In genomic region chr15:102696899-102697298, GRCm38 (mm10) we compare ENCODE assay signal across 25 mouse cellular contexts. TPM values are rescaled to one million over a fixed set of nuclear protein-coding genes. Genes with fewer than 3 reads are reported as not detected.
DNase-seq lines count a peak whose midpoint lies in the region; ATAC-seq and TF ChIP-seq lines count a peak whose summit lies in the region.
"Had no signal": no experiment of that assay in that cellular context is flagged by ENCODE, and none has a peak within 500 bp of the region (broad histone marks: within the 10 kb centered on the region; RNA-seq: fewer than 3 reads in every experiment).

No protein-coding gene starts in this region.

- WGBS in lung, postnatal 0 days = 25% methylated on average over 3 of the region's 3 CpGs

- DNase-seq in lung, postnatal 0 days (ENCODE audit: low spot score) = peak; percentile 71
- peak; percentile 31 for DNase-seq in lung, postnatal 10 days
- DNase-seq in lung, postnatal 36 days = peak; percentile 70
- DNase-seq in thymus, postnatal 25 days = no peak
- no peak for DNase-seq in layer of hippocampus, postnatal 14 days (ENCODE audit: low spot score in 2 of 2)
- no peak for DNase-seq in kidney, adult 8-10 months
- DNase-seq: adrenal gland, adult 2 months; adrenal gland, postnatal 14 days; cerebellum, adult 11 months; cerebellum, adult 2 months; cerebellum, postnatal 10 days; cerebellum, postnatal 36 days; embryo, embryonic 11 days; gastrocnemius, postnatal 25 days; heart, adult 18-20 months; heart, postnatal 14 days; heart, postnatal 4 days had no signal

- no peak for TF ChIP-seq CTCF in lung, postnatal 0 days (IDR thresholded peaks at IDR 0.05)

- H3K4me1 ChIP-seq in lung, postnatal 0 days (ENCODE audit: insufficient read depth, low read depth, low read length) = no peaks in the 10 kb centered on the region; the same call in 1 of the 2 replicates

- H3K9me3 ChIP-seq in lung, postnatal 0 days (ENCODE audit: low read length) = no peaks in the 10 kb centered on the region
- H3K9me3 ChIP-seq: embryonic facial prominence, embryonic 10.5 days; embryonic facial prominence, embryonic 13.5 days; forebrain, embryonic 12.5 days; forebrain, embryonic 15.5 days; heart, embryonic 13.5 days had no signal

- no peak overlapping the region for H3K9ac ChIP-seq in lung, postnatal 0 days (replicated peaks; ENCODE audit: low read depth)
- H3K9ac ChIP-seq: embryonic facial prominence, embryonic 13.5 days; forebrain, embryonic 12.5 days; forebrain, embryonic 15.5 days; heart, embryonic 13.5 days; hindbrain, embryonic 14.5 days had no signal

- H3K36me3 ChIP-seq in lung, postnatal 0 days (ENCODE audit: insufficient read depth, low read length) = no peaks in the 10 kb centered on the region
- H3K36me3 ChIP-seq: embryonic facial prominence, embryonic 10.5 days; embryonic facial prominence, embryonic 13.5 days; forebrain, embryonic 12.5 days; forebrain, embryonic 15.5 days; heart, embryonic 13.5 days had no signal

- no peak overlapping the region for H3K27ac ChIP-seq in lung, postnatal 0 days (ENCODE audit: low read length)
- H3K27ac ChIP-seq: embryonic facial prominence, embryonic 10.5 days; embryonic facial prominence, embryonic 13.5 days; forebrain, embryonic 12.5 days; forebrain, embryonic 15.5 days; heart, embryonic 13.5 days; hindbrain, embryonic 14.5 days had no signal

- H3K4me2 ChIP-seq in lung, postnatal 0 days (replicated peaks; ENCODE audit: low read depth, low read length) = no peak overlapping the region
- H3K4me2 ChIP-seq: embryonic facial prominence, embryonic 13.5 days; forebrain, embryonic 12.5 days; forebrain, embryonic 15.5 days; heart, embryonic 13.5 days; hindbrain, embryonic 14.5 days had no signal

- TF ChIP-seq EP300 in lung, postnatal 0 days (IDR thresholded peaks at IDR 0.05) = peak; percentile 78

- peaks cover 51% of the 10 kb centered on the region for H3K27me3 ChIP-seq in lung, postnatal 0 days (replicated peaks; ENCODE audit: insufficient read depth, low read length)

- ATAC-seq in lung, postnatal 0 days = peak; percentile 75
- ATAC-seq: CD4-positive, CD25-positive, alpha-beta regulatory T cell, adult 4 months; forebrain, embryonic 15.5 days had no signal

- H3K4me3 ChIP-seq in lung, postnatal 0 days (ENCODE audit: low read depth, low read length) = no peak overlapping the region
- H3K4me3 ChIP-seq: embryonic facial prominence, embryonic 10.5 days; embryonic facial prominence, embryonic 13.5 days; erythroblast, embryonic 14.5 days; forebrain, embryonic 12.5 days; forebrain, embryonic 15.5 days; heart, embryonic 13.5 days had no signal

RNA-seq across cellular contexts. Expression of gene Atp5g2, which starts 24.7 kb away (rescaled TPM):
- 48.6 and 49.8 TPM in 2 replicates for polyA plus RNA-seq in lung, postnatal 0 days (2015; fragmentation: Nextera tagmentation; extraction: Ambion mirVana)
- total RNA-seq in layer of hippocampus, postnatal 14 days (2021) = 10 to 100 TPM; 10.9 to 13.0 TPM

RNA-seq across cellular contexts. Expression of gene Calcoco1, which starts 25.1 kb away (rescaled TPM):
- 92.3 and 99.4 TPM in 2 replicates for polyA plus RNA-seq in lung, postnatal 0 days (2015; fragmentation: Nextera tagmentation; extraction: Ambion mirVana)
- total RNA-seq in layer of hippocampus, postnatal 14 days (2021) = 10 to 100 TPM; 66.9 to 69.6 TPM

Comparison
In these comparisons a context has a peak if more than half of its experiments do, and no peak if none do; other contexts are left out.
1. DNase-seq: peak in lung, postnatal 0 days (single experiment), lung, postnatal 10 days (single experiment) and lung, postnatal 36 days (single experiment); none in thymus, postnatal 25 days (single experiment), layer of hippocampus, postnatal 14 days (0 of 2) and kidney, adult 8-10 months (0 of 2).